Mouse (Mus musculus) induced T-regulatory cell, adult 2 months (primary cell): ENCODE results near the gene Olfr525.
A peak's percentile ranks its signal among the peaks of the same experiment; 100 is the strongest.

ENCODE experiments used
- DNase-seq: peaks from one replicate; pipeline ENCODE4 v3.0.0-alpha.2; 2012; ENCODE audit warnings: low read depth

The Olfr525 gene

DNA sequence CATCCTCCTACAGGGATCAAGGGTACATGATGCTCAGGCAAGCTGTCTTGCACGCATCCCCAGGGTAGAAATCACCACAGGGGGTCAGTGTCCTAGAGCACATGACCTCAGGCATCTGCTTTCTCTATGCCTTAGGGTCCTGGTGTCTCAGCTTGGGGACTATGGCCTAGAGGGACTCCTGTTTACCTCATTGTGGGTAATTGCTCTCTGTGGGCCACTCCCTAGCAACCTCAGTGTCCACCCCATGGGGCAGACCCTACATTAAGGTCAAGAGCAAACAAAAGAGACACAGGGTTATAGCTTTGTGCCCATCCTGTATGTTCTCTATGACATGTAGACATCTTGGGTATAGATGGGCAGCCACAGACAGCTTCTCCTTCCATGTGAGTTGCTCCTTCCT, at the start of gene Olfr525:
Gene Olfr525, plus strand, starts transcription at position 301 of the 400 bp plus-strand sequence.
- peak; percentile 49 for DNase-seq

DNA sequence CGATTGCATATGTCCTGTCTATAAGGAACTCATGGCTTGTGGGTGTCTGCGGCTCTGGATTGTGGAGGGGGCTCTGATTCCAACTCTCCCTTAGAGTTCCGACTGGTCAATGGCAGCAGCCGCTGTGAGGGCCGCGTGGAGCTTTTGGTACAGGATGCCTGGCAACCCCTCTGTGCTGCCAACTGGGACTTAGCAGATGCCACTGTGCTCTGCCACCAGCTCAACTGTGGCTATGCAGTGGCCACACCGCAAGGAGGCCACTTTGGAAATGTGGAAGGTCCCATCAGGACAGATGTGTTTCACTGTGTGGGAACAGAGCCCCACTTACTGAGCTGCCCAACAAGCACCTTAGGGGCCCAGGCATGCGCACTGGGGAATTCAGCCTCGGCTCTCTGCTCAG, 24.9 kb upstream of the Olfr525 start:
- no peak for DNase-seq

DNA sequence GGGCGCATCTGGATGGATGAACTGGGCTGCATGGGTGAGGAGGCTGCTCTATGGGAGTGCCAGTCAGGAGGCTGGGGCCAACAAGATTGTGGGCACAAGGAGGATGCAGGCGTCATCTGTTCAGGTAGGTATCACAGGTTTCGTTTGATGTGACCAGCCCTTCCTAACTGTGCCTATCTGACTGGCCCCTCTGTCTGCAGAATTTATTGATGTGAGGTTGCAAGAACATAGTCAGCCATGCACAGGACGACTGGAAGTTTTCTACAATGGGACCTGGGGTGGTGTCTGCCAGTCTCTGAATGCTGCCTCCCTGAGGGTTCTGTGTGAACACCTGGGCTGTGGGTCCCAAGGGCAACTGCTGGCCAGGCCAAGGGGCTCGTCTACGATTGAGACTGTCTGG, 23.8 kb upstream of the Olfr525 start:
- DNase-seq: no peak

DNA sequence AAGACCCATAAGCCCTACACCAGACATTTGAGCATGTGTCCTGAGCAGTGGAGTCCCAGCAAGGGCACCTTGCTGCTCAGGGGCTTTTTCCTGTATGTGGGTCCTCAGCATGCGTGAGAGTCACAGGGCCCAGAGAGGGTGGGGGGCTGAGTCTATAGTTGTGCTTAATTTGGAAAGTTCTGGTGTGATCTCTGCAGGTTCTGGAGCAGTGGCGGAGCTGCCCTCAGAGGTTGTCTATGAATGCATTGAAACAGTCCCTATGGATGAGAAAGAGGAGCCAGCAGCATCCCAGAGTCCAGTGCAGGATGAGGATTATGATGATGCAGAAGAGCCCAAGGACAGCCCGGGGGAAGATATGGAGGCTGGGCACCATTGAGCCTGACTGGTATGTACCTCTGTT, 21.2 kb upstream of the Olfr525 start:
- no peak for DNase-seq

DNA sequence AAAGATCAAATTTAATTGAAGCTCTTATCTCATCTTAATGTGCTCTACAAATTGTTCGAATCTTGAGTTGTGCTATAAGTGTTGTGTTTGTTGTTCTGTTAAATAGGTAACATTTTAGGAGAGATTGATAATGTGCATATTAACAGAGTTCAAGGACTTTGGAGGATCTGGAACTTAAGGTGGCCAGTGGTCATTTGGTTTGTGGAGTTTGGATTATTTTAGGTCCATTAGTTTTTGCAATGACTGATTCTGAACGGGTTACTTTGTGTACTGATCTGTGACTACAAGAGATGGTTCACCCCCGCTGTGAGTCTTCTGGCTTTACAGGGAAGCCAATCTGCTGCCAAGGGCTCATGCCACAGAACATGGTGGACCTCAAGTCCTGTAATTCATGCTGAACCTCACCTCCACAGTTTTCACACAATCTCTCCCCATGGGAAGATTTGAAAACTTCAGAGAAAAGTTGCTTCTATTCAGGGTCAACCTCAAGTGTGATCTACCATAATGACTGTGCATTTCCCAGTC, 735 bp upstream of the Olfr525 start:
- no peak for DNase-seq

DNA sequence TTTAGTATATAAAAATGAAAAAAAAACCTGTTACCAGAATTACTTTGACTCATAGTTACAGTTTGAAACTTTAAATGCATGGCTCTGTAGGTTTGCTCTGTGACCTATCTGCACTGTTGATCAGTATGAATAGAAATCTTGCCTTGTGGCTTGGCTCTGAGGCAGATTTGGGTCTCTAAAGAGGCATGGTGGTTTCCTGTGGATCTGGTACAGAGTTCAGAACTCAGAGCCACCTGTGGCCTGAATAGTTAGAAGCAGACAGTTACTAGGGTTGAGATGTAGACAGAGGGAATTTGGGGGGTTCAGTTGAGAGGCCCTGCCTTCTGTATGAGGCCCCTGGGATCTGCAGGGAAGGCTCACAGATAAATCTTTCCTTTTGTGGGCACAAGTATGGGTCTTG, 477 bp downstream of the Olfr525 start:
- DNase-seq: peak; percentile 82

DNA sequence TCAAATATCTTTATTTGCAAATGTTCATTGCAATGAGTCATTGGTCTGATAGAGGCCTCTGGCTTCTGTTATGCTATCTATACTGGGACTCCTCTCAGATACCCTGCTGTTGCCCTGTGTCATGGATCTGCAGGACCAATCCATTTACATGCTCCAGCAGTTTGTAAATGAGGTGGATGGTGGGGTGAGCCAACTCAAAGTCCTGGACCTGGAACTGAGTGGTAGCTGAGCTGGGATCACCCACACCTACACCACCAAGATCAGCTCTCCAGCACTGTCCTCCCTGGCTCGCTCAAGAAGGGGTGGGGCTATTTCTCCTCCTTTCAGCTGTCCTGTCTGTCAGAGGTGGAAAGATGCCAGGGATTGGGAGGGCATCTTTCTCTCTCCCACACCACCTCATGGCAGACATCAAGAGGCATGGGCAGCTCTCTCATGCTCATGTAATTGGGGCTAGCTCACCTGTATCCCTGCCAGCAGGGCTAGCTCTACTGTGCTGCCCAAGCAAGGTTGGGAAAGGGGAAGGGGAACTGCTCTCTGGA, 9.2 kb downstream of the Olfr525 start:
- DNase-seq: no peak

DNA sequence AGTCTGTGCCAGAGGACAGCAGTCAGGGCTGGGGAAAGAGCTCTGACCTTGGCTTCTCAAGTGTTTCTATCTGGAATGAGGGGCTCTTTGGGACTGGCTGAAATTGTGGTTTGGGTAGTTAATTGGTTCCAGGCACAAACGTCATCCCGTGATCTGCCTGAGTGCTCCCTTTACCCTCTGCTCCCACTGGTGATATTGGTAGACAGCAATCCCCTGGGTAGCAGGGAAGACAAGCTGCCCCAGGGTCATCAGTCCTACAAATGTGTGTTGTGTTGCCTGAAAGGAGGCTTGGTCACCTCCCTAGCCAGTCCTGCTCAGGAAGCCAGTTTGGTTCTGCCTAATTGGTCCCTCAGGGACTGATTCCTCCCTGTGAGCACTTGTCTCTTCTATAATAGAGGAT, 13.1 kb downstream of the Olfr525 start, which contains the start of gene Olfr527:
Gene Olfr527, plus strand, starts transcription at position 301 of the 400 bp plus-strand sequence.
- no peak for DNase-seq

DNA sequence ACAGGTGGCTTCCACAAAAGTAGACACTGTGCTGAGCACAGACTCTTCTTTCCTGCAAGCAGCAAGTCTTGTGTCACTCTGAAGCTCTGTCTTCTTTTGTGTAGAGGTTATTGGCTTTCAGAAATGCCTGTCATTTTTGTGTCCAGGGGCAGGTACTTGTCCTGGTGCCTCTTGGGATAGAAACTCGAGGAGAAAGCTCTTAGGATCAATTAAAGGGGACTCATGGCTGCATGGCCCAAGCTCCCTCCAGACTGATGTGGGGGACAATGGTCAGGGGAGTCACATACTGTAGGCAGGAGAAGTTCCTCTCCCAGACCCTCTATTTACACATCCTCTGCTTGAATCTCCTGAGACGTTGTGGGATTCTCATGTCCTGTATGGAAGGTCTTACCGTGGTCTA, 40.9 kb downstream of the Olfr525 start, which contains the start of gene Olfr60:
Gene Olfr60, minus strand, starts transcription at position 101 of the 400 bp plus-strand sequence.
- DNase-seq: no peak

DNA sequence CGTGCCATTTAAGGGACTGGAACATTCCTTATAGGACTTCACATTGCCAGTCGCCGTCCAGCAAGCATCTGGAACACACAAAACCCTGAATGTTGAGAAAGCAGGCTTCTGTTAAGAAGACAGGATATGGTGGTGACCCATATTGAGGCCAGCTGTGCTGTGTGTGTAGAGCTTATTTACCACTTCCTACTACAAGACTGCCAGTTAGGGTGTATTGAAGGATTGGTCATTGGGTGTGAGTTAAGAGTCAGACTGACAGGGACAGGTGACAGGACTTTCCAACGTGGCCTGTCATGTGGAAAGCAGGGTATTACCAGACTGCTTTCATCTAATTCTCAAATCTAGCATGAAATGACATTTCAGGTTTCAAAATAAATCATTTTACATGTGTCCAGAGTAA, 53.6 kb downstream of the Olfr525 start:
- DNase-seq: peak; percentile 71

DNA sequence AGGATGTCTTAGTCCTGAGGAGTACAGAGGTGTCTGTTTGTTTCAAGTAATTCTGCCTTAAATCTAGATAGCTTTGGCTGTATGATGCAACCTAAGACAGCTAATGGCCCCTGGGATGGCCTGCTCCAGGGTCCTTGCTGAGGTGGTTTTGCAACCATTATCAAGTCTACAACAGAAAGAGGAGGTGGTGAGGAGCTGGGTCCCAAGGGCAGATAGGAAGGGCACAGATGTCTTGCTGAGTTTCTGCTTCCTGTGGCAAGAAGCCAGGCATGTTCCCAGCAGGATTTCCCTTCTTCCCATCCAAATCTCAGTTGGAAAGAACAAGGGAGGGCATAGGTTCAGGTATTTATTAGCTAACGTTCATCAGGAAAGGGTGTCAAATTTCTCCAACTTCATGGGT, 55.6 kb downstream of the Olfr525 start, which contains the start of gene Olfr530:
Gene Olfr530, minus strand, starts transcription at position 101 of the 400 bp plus-strand sequence.
- no peak for DNase-seq

DNA sequence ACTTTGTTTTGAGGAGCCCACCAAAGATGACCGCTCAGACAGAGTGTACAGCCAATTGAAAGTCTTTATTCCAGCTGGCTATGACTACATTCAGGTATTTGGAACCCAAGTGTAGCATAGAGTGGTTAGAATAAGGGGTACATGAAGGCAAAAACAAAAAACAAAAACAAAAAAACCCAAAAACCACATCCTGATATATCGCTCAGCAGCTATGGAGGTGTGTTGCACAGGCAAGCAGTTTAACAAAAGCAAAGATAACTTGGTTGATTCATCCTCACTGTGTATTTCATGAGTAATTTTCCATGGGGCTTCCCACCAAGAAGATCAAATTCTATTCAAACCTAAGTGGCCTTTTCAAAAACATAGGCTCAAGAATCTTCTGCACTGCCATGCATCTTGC, 56.3 kb downstream of the Olfr525 start:
- DNase-seq: peak; percentile 75
